Comparison of ENCODE assay signal across 8 mouse cellular contexts in the genomic region with DNA sequence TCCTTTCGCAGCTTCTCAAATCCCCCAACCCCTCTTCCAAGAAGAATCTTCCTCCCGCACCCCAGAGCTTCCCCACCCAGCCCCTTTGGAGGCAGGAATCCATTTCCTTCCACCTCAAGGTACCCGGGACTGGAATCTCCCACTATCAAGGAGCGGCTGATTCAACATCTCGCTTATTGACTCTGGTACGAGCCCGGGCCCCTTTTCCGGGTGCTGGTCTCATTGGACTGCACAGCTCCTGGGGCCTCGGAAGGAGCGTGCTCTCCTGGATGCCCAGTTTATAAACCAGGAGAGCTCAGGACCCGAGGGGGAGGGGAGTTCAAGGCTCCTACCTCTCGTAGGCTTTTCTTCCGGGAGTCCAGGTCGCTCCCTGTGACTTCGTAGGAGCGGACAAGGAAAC. TPM values are rescaled to one million over a fixed set of nuclear protein-coding genes. Genes with fewer than 3 reads are reported as not detected.
DNase-seq lines count a peak whose midpoint lies in the region; ATAC-seq and TF ChIP-seq lines count a peak whose summit lies in the region.
"Had no signal": no experiment of that assay in that cellular context is flagged by ENCODE, and none has a peak within 500 bp of the region (broad histone marks: within the 10 kb centered on the region; RNA-seq: fewer than 3 reads in every experiment).

No protein-coding gene starts in this region.

- peak overlapping the region; percentile 39 for H3K4me3 ChIP-seq in lung, embryonic 15.5 days
- H3K4me3 ChIP-seq in forebrain, embryonic 12.5 days (replicated peaks) = peak overlapping the region; percentile 38
- H3K4me3 ChIP-seq in limb, embryonic 14.5 days (replicated peaks; ENCODE audit: low read length) = peak overlapping the region; percentile 37
- H3K4me3 ChIP-seq in stomach, embryonic 15.5 days (replicated peaks) = peak overlapping the region; percentile 44

- peak overlapping the region; percentile 32; the same call in 1 of the 2 replicates for H3K9ac ChIP-seq in lung, embryonic 15.5 days
- H3K9ac ChIP-seq in forebrain, embryonic 12.5 days = peak overlapping the region; percentile 12; the same call in 1 of the 2 replicates
- peak overlapping the region; percentile 35; the same call in 1 of the 2 replicates for H3K9ac ChIP-seq in limb, embryonic 14.5 days (ENCODE audit: low read depth, low read length, severe bottlenecking)
- 0 out of 2 replicates have a peak overlapping the region, but pooled peaks have one; percentile 16 for H3K9ac ChIP-seq in stomach, embryonic 15.5 days

- no peak for DNase-seq in lung, postnatal 25 days (ENCODE audit: low spot score)
- DNase-seq in limb, embryonic 14.5 days (ENCODE audit: low spot score) = no peak
- DNase-seq in thymus, postnatal 25 days = no peak
- no peak for DNase-seq in frontal cortex, adult 2 months (ENCODE audit: extremely low spot score in 1 of 2, low spot score in 1 of 2)
- DNase-seq: cerebellum, postnatal 36 days had no signal

- peaks cover 34% of the 10 kb centered on the region for H3K27me3 ChIP-seq in lung, embryonic 15.5 days
- peaks cover 52% of the 10 kb centered on the region for H3K27me3 ChIP-seq in forebrain, embryonic 12.5 days
- H3K27me3 ChIP-seq in limb, embryonic 14.5 days (ENCODE audit: control insufficient read depth, insufficient read depth, low read length) = peaks cover 21% of the 10 kb centered on the region; the same call in 1 of the 2 replicates
- H3K27me3 ChIP-seq in stomach, embryonic 15.5 days (replicated peaks) = peaks cover 10% of the 10 kb centered on the region

- H3K4me2 ChIP-seq in lung, embryonic 15.5 days = peak overlapping the region; percentile 79
- peak overlapping the region; percentile 54 for H3K4me2 ChIP-seq in forebrain, embryonic 12.5 days
- H3K4me2 ChIP-seq in limb, embryonic 14.5 days (replicated peaks; ENCODE audit: low read depth, low read length, severe bottlenecking) = peak overlapping the region; percentile 66
- peak overlapping the region; percentile 82 for H3K4me2 ChIP-seq in stomach, embryonic 15.5 days

- no peak for ATAC-seq in lung, embryonic 15.5 days (ENCODE audit: borderline replicate concordance, extremely low read depth, low FRiP score, low TSS enrichment)
- ATAC-seq in forebrain, embryonic 12.5 days (ENCODE audit: low FRiP score) = no peak
- no peak for ATAC-seq in limb, embryonic 14.5 days (ENCODE audit: low FRiP score, low read depth)
- peak; percentile 76 for ATAC-seq in stomach, embryonic 15.5 days (ENCODE audit: insufficient read depth, low FRiP score, low read depth)

- TF ChIP-seq POLR2A in limb, embryonic 14.5 days (IDR thresholded peaks at IDR 0.05; ENCODE audit: borderline replicate concordance, extremely low read depth, insufficient read depth, insufficient read length) = no peak

- no peaks in the 10 kb centered on the region for H3K36me3 ChIP-seq in lung, embryonic 15.5 days
- no peaks in the 10 kb centered on the region for H3K36me3 ChIP-seq in forebrain, embryonic 12.5 days (replicated peaks)
- H3K36me3 ChIP-seq in limb, embryonic 14.5 days (ENCODE audit: control insufficient read depth, insufficient read depth, low read length) = no peaks in the 10 kb centered on the region
- H3K36me3 ChIP-seq in stomach, embryonic 15.5 days = no peaks in the 10 kb centered on the region

- WGBS in lung, embryonic 15.5 days = 3% methylated on average over 16 of the region's 16 CpGs
- WGBS in forebrain, embryonic 12.5 days = 3% methylated on average over 16 of the region's 16 CpGs
- WGBS in limb, embryonic 14.5 days = 6% methylated on average over 16 of the region's 16 CpGs
- 4% methylated on average over 16 of the region's 16 CpGs for WGBS in stomach, embryonic 15.5 days

- peaks cover 13% of the 10 kb centered on the region; the same call in 1 of the 2 replicates for H3K4me1 ChIP-seq in lung, embryonic 15.5 days
- H3K4me1 ChIP-seq in forebrain, embryonic 12.5 days = peaks cover 9% of the 10 kb centered on the region
- H3K4me1 ChIP-seq in limb, embryonic 14.5 days (ENCODE audit: control insufficient read depth, insufficient read depth, low read length) = 0 out of 2 replicates have a peak, but pooled peaks cover 2% of the 10 kb centered on the region
- peaks cover 5% of the 10 kb centered on the region for H3K4me1 ChIP-seq in stomach, embryonic 15.5 days

- H3K27ac ChIP-seq in lung, embryonic 15.5 days = no peak overlapping the region
- no peak overlapping the region for H3K27ac ChIP-seq in forebrain, embryonic 12.5 days
- no peak overlapping the region for H3K27ac ChIP-seq in limb, embryonic 14.5 days (replicated peaks; ENCODE audit: low read depth, low read length)
- peak overlapping the region; percentile 86 for H3K27ac ChIP-seq in stomach, embryonic 15.5 days

- no peaks in the 10 kb centered on the region for H3K9me3 ChIP-seq in lung, embryonic 15.5 days
- H3K9me3 ChIP-seq in forebrain, embryonic 12.5 days = no peaks in the 10 kb centered on the region
- H3K9me3 ChIP-seq in limb, embryonic 14.5 days (ENCODE audit: control insufficient read depth, low read length) = no peaks in the 10 kb centered on the region
- H3K9me3 ChIP-seq in stomach, embryonic 15.5 days = no peaks in the 10 kb centered on the region

RNA-seq across cellular contexts. Expression of a gene that starts 0.5 kb away (rescaled TPM):
- 5.6 and 7.0 TPM in 2 replicates for polyA plus RNA-seq in lung, embryonic 15.5 days (2015; fragmentation: Nextera tagmentation; extraction: Ambion mirVana)
- 0.63 and 1.1 TPM in 2 replicates for polyA plus RNA-seq in forebrain, embryonic 12.5 days (2016; fragmentation: Nextera tagmentation; extraction: Ambion mirVana)
- polyA plus RNA-seq in limb, embryonic 14.5 days (2012; rRNA removed) = 20.9 and 30.3 TPM in 2 replicates
- polyA plus RNA-seq in limb, embryonic 14.5 days (2014; fragmentation: Nextera tagmentation; extraction: Ambion mirVana) = 11.9 and 12.8 TPM in 2 replicates
- 19.0 and 21.9 TPM in 2 replicates for polyA plus RNA-seq in stomach, embryonic 15.5 days (2015; fragmentation: Nextera tagmentation; extraction: Ambion mirVana)
- polyA plus RNA-seq in frontal cortex, adult 2 months (2012; rRNA removed) = 1.3 and 1.9 TPM in 2 replicates

RNA-seq across cellular contexts. Expression of a gene that starts 36.1 kb away (rescaled TPM):
- 15.6 and 16.3 TPM in 2 replicates for polyA plus RNA-seq in lung, embryonic 15.5 days (2015; fragmentation: Nextera tagmentation; extraction: Ambion mirVana)
- 18.6 and 20.2 TPM in 2 replicates for polyA plus RNA-seq in forebrain, embryonic 12.5 days (2016; fragmentation: Nextera tagmentation; extraction: Ambion mirVana)
- 16.1 and 18.0 TPM in 2 replicates for polyA plus RNA-seq in limb, embryonic 14.5 days (2012; rRNA removed)
- 14.0 and 17.3 TPM in 2 replicates for polyA plus RNA-seq in limb, embryonic 14.5 days (2014; fragmentation: Nextera tagmentation; extraction: Ambion mirVana)
- 18.8 and 21.3 TPM in 2 replicates for polyA plus RNA-seq in stomach, embryonic 15.5 days (2015; fragmentation: Nextera tagmentation; extraction: Ambion mirVana)
- polyA plus RNA-seq in frontal cortex, adult 2 months (2012; rRNA removed) = 31.8 and 32.8 TPM in 2 replicates

RNA-seq across cellular contexts. Expression of a gene that starts 44.4 kb away (rescaled TPM):
- 199 and 209 TPM in 2 replicates for polyA plus RNA-seq in lung, embryonic 15.5 days (2015; fragmentation: Nextera tagmentation; extraction: Ambion mirVana)
- polyA plus RNA-seq in forebrain, embryonic 12.5 days (2016; fragmentation: Nextera tagmentation; extraction: Ambion mirVana) = 272 and 275 TPM in 2 replicates
- polyA plus RNA-seq in limb, embryonic 14.5 days (2012; rRNA removed) = 158 and 197 TPM in 2 replicates
- 176 and 202 TPM in 2 replicates for polyA plus RNA-seq in limb, embryonic 14.5 days (2014; fragmentation: Nextera tagmentation; extraction: Ambion mirVana)
- polyA plus RNA-seq in stomach, embryonic 15.5 days (2015; fragmentation: Nextera tagmentation; extraction: Ambion mirVana) = 226 and 233 TPM in 2 replicates
- polyA plus RNA-seq in frontal cortex, adult 2 months (2012; rRNA removed) = 151 and 160 TPM in 2 replicates
